Mouse (Mus musculus) neutrophil, adult 5-6 weeks (primary cell): ENCODE measurements around the gene Cops2. TPM values are rescaled to one million over a fixed set of nuclear protein-coding genes. Genes with fewer than 3 reads are reported as not detected.
A peak's percentile ranks its signal among the peaks of the same experiment; 100 is the strongest.

ENCODE experiments used
- ATAC-seq: fragments of 151-379, 151-347 bp; 2 replicates; pipeline ENCODE4 v1.8.0; 2017; ENCODE audit warnings: mild to moderate bottlenecking, moderate TSS enrichment; ENCODE audit not compliant: insufficient number of reproducible peaks, poor library complexity, low FRiP score, severe bottlenecking; ENCODE audit errors: extremely low read depth
- total RNA-seq: library from RNA; stranded (forward); fragments of 200-1000 nt; gene quantifications from 2 replicates; pipeline ENCODE4 v1.2.3, GENCODE M21; 2017

Cops2 gene
- total RNA-seq: 67.0 and 71.1 TPM in 2 replicates

- ATAC-seq: peak; percentile 99
Measured at GRCm38 (mm10) chr2:125858521-125859280, at the start of gene Cops2, which contains the start of gene Galk2. Cops2 (minus strand) TSS chr2:125859139. Galk2 (plus strand) TSS chr2:125859109.

DNA sequence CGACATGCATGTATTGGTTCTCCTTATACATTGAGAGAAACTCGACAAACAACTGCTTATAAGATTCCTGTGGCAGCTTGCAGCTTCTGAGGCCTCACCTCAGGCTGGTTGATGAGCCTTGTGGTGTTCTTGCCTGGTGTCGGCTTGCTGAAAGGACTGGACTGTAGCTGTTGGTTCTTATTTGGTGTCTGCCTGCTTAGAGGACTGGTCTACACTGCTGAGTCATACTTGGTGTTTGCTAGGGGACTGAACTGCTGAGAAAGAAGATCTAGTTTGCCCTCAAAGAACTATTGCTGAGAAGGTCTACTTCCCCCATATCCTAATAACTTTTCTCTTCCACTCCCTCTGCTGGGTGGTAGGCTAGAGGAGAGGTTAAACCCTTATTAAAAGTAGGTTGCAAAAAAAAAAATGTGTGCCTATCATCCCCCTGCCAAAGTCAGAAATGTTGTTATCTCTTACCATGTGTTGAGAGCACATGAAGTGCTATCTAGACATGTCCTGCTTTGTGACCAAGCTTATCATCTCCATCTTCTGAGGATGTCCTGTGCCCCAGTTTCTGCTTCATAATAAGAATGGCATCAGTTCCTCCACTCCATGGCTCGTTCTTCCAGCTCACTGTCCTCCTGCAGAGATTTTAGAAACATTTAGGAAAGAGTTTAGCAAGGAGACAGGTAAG is 48.8 kb upstream of the Cops2 start:
- no peak for ATAC-seq

- no peak for ATAC-seq
Measured at GRCm38 (mm10) chr2:125906407-125907066, 47.6 kb upstream of the Cops2 start.

DNA sequence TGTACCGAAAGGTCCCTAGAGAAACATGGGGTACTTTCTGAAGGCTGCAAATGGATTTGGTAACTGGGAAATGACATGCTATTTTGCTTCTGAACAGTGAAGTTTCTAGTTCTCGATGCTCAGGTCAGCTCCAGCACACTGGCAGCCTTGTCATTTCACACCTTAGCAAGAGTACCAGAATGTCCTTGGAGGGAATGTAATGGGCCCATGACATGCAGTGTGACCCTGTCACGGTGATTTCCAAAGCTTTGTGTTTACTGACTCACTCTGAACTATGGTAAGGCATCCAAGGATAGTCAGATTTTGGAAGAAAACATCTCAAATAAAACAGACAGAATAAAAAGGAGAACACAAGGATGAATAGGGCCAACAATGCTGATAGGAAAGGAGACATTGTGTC is 42.5 kb upstream of the Cops2 start:
- no peak for ATAC-seq

GRCm38 (mm10) chr2:125900797-125901410 is 42.0 kb upstream of the Cops2 start:
- no peak for ATAC-seq

DNA sequence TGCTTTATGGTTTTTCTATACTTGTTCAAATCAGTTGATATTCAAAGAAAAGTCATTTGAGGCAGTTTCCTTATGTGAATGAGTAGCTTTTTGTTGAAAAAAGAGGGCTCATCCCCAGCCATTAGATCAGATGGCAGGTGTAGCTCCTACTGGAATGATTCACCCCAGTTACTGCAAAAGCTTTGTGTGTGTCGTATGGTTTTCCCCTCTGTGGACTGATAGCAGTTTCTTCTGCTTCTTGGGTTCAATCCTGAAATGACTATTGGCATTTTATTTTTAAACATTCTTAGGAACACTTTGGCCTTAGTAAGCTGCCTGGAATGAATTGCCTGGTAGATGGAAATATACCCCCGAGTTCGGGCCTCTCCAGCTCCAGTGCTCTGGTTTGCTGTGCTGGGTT is 37.4 kb upstream of the Cops2 start:
- ATAC-seq: no peak

DNA sequence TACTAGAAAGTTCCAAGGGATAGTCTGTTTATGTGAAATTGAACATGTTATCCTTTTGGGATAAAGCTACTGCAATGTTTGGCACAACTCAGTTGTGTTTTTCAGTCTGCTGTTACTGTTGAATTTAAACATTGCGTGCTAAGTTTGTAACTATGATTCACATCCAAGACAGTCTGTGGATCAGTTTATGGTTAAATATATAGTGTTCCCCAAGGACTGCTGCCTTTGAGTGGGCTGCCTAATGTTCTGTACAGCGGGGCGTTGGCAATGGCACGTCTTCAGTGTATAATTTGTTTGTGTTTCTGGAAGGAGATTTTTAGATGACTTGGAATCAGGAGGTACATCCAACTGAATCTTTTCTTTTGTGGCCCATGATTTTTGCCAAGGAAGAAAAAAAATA is 36.2 kb upstream of the Cops2 start:
- ATAC-seq: no peak

GRCm38 (mm10) chr2:125893096-125893495 is 34.2 kb upstream of the Cops2 start:
- ATAC-seq: no peak

- ATAC-seq: no peak
Measured at GRCm38 (mm10) chr2:125885891-125886576, 27.1 kb upstream of the Cops2 start.

DNA sequence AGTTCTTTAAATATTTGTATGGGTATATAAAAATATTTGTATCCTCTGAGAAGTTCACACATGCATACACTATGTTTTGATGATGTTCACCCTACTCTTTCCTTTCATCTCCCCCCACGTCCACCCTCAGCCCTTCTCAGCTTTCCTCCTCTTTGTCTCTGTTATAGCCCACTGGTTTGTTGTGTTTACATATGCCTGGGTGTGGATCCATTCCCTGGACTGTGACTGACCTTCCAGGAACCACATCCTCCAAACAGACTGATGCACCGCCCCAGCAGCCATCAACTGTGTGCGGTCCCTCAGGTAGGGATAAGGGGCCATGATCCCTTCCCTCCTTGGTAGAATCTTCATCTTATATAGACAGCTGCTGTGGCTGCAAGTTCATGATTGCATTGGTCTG is 11.2 kb upstream of the Cops2 start:
- ATAC-seq: no peak

GRCm38 (mm10) chr2:125868301-125868700 is 9.4 kb upstream of the Cops2 start:
- ATAC-seq: no peak

DNA sequence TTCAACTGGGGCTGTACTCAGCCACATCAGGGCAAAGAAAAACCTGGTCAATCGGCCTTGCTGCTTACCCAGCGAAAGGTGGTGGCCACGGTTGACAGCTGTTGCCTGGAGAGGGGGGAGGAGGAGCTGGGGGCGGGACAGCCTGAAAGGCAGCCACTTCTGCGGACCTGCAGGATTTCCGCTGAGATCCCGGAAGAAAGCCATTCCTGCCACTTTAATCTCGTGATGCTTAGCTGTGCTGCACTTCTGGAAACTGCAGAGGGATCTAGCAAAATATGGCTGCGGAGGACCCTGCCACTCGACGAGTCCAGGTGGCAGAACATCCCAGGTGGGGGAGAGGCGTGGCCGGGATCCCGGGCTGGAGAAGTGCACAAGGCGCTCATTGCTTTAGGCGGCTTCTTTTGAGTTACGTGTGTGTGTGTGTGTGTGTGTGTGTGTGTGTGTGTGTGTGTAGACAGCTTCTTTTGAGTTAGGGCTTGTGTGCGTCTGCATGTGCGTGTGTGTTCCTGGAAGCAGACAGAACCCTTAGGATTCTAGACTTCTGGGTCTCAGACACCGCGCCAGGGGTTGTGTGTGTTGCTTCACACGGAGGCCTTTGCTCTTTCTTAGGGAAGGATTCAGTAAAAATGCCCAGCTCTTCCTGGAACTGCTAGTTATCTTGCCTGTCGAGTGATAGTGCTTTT is 7.3 kb upstream of the Cops2 start:
- peak; percentile 56; the same call in 1 of the 2 replicates for ATAC-seq

GRCm38 (mm10) chr2:125865585-125865984 is 6.6 kb upstream of the Cops2 start:
- no peak for ATAC-seq

GRCm38 (mm10) chr2:125864551-125864950 is 5.6 kb upstream of the Cops2 start:
- no peak for ATAC-seq

GRCm38 (mm10) chr2:125863799-125864198 is 4.9 kb upstream of the Cops2 start:
- ATAC-seq: no peak

- no peak for ATAC-seq
Measured at GRCm38 (mm10) chr2:125857707-125858106, 1.2 kb downstream of the Cops2 start.

DNA sequence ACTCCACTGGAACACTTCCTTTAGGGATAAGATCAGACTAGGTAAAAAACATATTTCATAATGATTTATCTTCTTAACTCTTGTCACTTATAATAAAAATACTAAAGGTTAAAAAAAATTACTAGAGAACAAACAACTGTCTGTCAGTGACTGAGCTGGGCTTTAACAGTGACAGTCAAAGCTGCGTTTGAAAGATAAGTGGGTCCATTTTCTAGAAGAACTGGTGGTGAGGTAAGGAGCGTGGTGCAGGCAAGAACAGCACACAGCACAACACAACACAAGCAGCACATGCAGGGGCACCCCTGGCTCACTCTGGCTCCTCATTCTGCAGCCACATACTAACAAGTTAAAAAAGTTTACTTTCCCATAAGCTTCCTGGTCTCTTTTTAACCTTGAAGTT is 7.7 kb downstream of the Cops2 start:
- ATAC-seq: no peak

DNA sequence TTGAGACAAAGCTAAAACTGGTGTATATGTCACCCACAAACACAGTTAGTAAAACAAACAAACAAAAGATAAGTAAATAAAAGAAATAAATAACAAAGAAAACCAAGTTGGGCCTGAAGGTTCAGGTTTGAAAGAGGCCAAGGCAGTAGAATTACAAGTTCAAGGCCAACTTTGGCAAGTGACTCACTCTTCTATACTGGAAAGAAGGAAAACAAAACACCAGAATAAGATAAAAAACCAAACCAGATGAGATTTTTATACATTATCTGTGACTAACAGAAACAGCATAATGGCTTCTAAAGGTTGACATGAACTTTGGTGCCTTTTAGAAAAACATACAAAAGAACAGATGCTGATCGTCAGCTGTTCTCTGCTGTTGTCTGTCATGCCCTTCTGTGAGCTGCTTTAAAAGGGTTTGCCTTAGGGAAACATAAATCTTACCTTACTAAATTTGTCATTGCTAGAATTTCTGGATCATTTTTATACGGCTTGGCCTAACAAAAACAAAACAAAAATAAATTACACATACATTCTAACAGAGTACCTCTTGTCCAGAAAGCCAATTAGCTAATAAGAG is 20.1 kb downstream of the Cops2 start:
- no peak for ATAC-seq
